Mouse (Mus musculus): ENCODE measurements around the gene Gucd1.
"Not testable (repeated sequence)": the region's sequence is repeated elsewhere in the genome, so short reads cannot be mapped to it uniquely, and the experiment has no call there.

- TF ChIP-seq CTCF, EP300 (IDR thresholded peaks at IDR 0.05; ENCODE audit: low read depth): not testable (repeated sequence)
Measured at GRCm38 (mm10) chr10:75411343-75412113, 106.2 kb downstream of the Gucd1 start.

All from heart, postnatal 0 days (tissue).